Mouse (Mus musculus) MEL (cell line): Measurements from ENCODE around the gene Atxn10.

Source experiments
- CHD2 ChIP-seq: IDR thresholded peaks from 2 replicates; pipeline ENCODE4 v1.6.1; 2011; ENCODE audit warnings: low read length, improper control_type of control experiment
- CTCF ChIP-seq, 3 experiments: IDR thresholded peaks in 2 of 3; conservative IDR thresholded peaks in 1 of 3; 2 replicates each; pipeline ENCODE4 v1.5.1; 2011 to 2012; ENCODE audit warnings: low read length in 3 of 3, low read depth in 2 of 3, mild to moderate bottlenecking in 2 of 3, improper control_type of control experiment in 1 of 3, inconsistent platforms in 1 of 3, mixed read lengths in 1 of 3, moderate library complexity in 1 of 3; ENCODE audit not compliant: control insufficient read depth in 1 of 3, insufficient read depth in 1 of 3, poor library complexity in 1 of 3, severe bottlenecking in 1 of 3
- ELF1 ChIP-seq: IDR thresholded peaks from 2 replicates; pipeline ENCODE4 v1.6.1; 2014; ENCODE audit warnings: low read depth, mild to moderate bottlenecking, inconsistent platforms, low read length, improper control_type of control experiment, moderate library complexity
- ETS1 ChIP-seq: IDR thresholded peaks from 2 replicates; pipeline ENCODE4 v1.6.1; 2012; ENCODE audit warnings: low read depth, mild to moderate bottlenecking, inconsistent platforms, low read length, improper control_type of control experiment, moderate library complexity
- GABPA ChIP-seq: IDR thresholded peaks from 2 replicates; pipeline ENCODE4 v1.6.1; 2012; ENCODE audit warnings: low read depth, mild to moderate bottlenecking, inconsistent platforms, low read length, improper control_type of control experiment, moderate library complexity
- GATA1 ChIP-seq: IDR thresholded peaks from 2 replicates; pipeline ENCODE4 v1.6.1; 2011; ENCODE audit warnings: low read depth, low read length, improper control_type of control experiment
- MAX ChIP-seq: IDR thresholded peaks from 2 replicates; pipeline ENCODE4 v1.6.1; 2011; ENCODE audit warnings: low read length, improper control_type of control experiment
- NELFE ChIP-seq: IDR thresholded peaks from 2 replicates; pipeline ENCODE4 v1.6.1; 2011; ENCODE audit warnings: low read depth, low read length, improper control_type of control experiment
- POLR2A ChIP-seq, 2 experiments: IDR thresholded peaks; 2 replicates each; pipeline ENCODE4 v1.6.1; 2011 to 2012; ENCODE audit warnings: low read length in 2 of 2, mild to moderate bottlenecking in 2 of 2, control low read depth in 1 of 2, improper control_type of control experiment in 1 of 2, low read depth in 1 of 2, moderate library complexity in 1 of 2; ENCODE audit not compliant: control insufficient read depth in 1 of 2, insufficient read depth in 1 of 2, poor library complexity in 1 of 2
- POLR2AphosphoS2 ChIP-seq: IDR thresholded peaks from 2 replicates; pipeline ENCODE4 v1.6.1; 2011; ENCODE audit warnings: low read length, improper control_type of control experiment
- RCOR1 ChIP-seq: IDR thresholded peaks from 2 replicates; pipeline ENCODE4 v1.6.1; 2012; ENCODE audit warnings: low read depth, mild to moderate bottlenecking, inconsistent platforms, low read length, improper control_type of control experiment
- SMC3 ChIP-seq: IDR thresholded peaks from 2 replicates; pipeline ENCODE4 v1.6.1; 2011; ENCODE audit warnings: low read depth, low read length, improper control_type of control experiment
- UBTF ChIP-seq: IDR thresholded peaks from 2 replicates; pipeline ENCODE4 v1.6.1; 2012; ENCODE audit warnings: low read depth, mild to moderate bottlenecking, inconsistent platforms, low read length, improper control_type of control experiment, moderate library complexity, borderline replicate concordance; ENCODE audit not compliant: insufficient read depth
- ZMIZ1 ChIP-seq: IDR thresholded peaks from 2 replicates; pipeline ENCODE4 v1.6.1; 2012; ENCODE audit warnings: low read depth, mild to moderate bottlenecking, inconsistent platforms, low read length, improper control_type of control experiment, moderate library complexity

GRCm38 (mm10) chr15:85296538-85296937 is 39.5 kb upstream of the Atxn10 start:
- TF ChIP-seq NELFE (no peak), CTCF (IDR thresholded peaks at IDR 0.05 in 2 of 3, conservative IDR thresholded peaks at IDR 0.05 in 1 of 3; ENCODE audit: control insufficient read depth in 1 of 3, insufficient read depth in 1 of 3, low read depth in 2 of 3, low read length in 3 of 3, poor library complexity in 1 of 3, severe bottlenecking in 1 of 3) (no peak), CHD2 (no peak), POLR2A (IDR thresholded peaks at IDR 0.05; ENCODE audit: control insufficient read depth in 1 of 2, insufficient read depth in 1 of 2, low read depth in 1 of 2, low read length in 2 of 2, poor library complexity in 1 of 2) (no peak), POLR2AphosphoS2 (no peak), SMC3 (no peak), UBTF (no peak), GABPA (no peak), MAX (no peak), RCOR1 (no peak), ELF1 (no peak), ZMIZ1 (no peak), GATA1 (no peak), ETS1 (no peak)
